Mouse (Mus musculus) embryonic facial prominence, embryonic 13.5 days (tissue): ENCODE results near the gene Hoxb5. TPM values are rescaled to one million over a fixed set of nuclear protein-coding genes. Genes with fewer than 3 reads are reported as not detected.

Experiments used
- ATAC-seq: fragments of 200-750 bp; cut with Nextera tagmentation; 2 replicates; pipeline ENCODE4 v1.8.0; 2017; ENCODE audit warnings: low read depth; ENCODE audit not compliant: insufficient number of reproducible peaks, insufficient read depth, low FRiP score, low TSS enrichment
- H3K27ac ChIP-seq: fragments of 300-500 bp; sonication (generic); 2 replicates; pipeline ENCODE4 v1.5.1; 2015; ENCODE audit warnings: moderate library complexity, mild to moderate bottlenecking, inconsistent platforms
- H3K27me3 ChIP-seq: fragments of 300-500 bp; sonication (generic); 2 replicates; pipeline ENCODE4 v1.6.1; 2015; ENCODE audit warnings: mild to moderate bottlenecking, inconsistent platforms
- H3K36me3 ChIP-seq: fragments of 300-500 bp; sonication (generic); 2 replicates; pipeline ENCODE4 v1.6.1; 2015; ENCODE audit warnings: mild to moderate bottlenecking, inconsistent platforms
- H3K4me1 ChIP-seq: fragments of 300-500 bp; sonication (generic); 2 replicates; pipeline ENCODE4 v1.6.1; 2015; ENCODE audit warnings: inconsistent platforms
- H3K4me2 ChIP-seq: fragments of 300-500 bp; sonication (generic); 2 replicates; pipeline ENCODE4 v1.6.1; 2015; ENCODE audit warnings: moderate library complexity, mild to moderate bottlenecking, inconsistent platforms
- H3K4me3 ChIP-seq: fragments of 300-500 bp; sonication (generic); 2 replicates; pipeline ENCODE4 v1.5.1; 2015; ENCODE audit warnings: mild to moderate bottlenecking, inconsistent platforms
- H3K9ac ChIP-seq: fragments of 300-500 bp; sonication (generic); 2 replicates; pipeline ENCODE4 v1.6.1; 2015; ENCODE audit warnings: mild to moderate bottlenecking, inconsistent platforms
- H3K9me3 ChIP-seq: fragments of 300-500 bp; sonication (generic); 2 replicates; pipeline ENCODE4 v1.6.1; 2016; ENCODE audit warnings: inconsistent platforms
- WGBS: fragments of 180-500 bp; shearing (Covaris S2); methylation state at CpG from one replicate; pipeline ENCODE4 v1.1.7; 2015; ENCODE audit warnings: mixed read lengths; 5-methylcytosine and 5-hydroxymethylcytosine counted together
- polyA plus RNA-seq: library from polyadenylated mRNA; unstranded; fragments of >200 nt; fragmentation: Nextera tagmentation; extraction: Ambion mirVana; gene quantifications from 2 replicates; pipeline ENCODE4 v1.2.1, GENCODE M21; 2015

The Hoxb5 gene
- polyA plus RNA-seq, 1 experiment from 2014 or later = 6.0 TPM

GRCm38 (mm10) chr11:96340698-96341365 lies 37.7 kb downstream of the Hoxb5 start:
- H3K27me3 ChIP-seq = peaks cover 100% of the 10 kb centered on the region
- no peak overlapping the region for H3K9ac ChIP-seq
- no peak overlapping the region for H3K4me3 ChIP-seq
- no peak for ATAC-seq
- no peak overlapping the region for H3K4me2 ChIP-seq
- WGBS = 0% methylated on average over 34 of the region's 36 CpGs
- no peak overlapping the region for H3K27ac ChIP-seq
- H3K9me3 ChIP-seq = no peaks in the 10 kb centered on the region
- H3K36me3 ChIP-seq = no peaks in the 10 kb centered on the region
- 0 out of 2 replicates have a peak, but pooled peaks cover 4% of the 10 kb centered on the region for H3K4me1 ChIP-seq

DNA sequence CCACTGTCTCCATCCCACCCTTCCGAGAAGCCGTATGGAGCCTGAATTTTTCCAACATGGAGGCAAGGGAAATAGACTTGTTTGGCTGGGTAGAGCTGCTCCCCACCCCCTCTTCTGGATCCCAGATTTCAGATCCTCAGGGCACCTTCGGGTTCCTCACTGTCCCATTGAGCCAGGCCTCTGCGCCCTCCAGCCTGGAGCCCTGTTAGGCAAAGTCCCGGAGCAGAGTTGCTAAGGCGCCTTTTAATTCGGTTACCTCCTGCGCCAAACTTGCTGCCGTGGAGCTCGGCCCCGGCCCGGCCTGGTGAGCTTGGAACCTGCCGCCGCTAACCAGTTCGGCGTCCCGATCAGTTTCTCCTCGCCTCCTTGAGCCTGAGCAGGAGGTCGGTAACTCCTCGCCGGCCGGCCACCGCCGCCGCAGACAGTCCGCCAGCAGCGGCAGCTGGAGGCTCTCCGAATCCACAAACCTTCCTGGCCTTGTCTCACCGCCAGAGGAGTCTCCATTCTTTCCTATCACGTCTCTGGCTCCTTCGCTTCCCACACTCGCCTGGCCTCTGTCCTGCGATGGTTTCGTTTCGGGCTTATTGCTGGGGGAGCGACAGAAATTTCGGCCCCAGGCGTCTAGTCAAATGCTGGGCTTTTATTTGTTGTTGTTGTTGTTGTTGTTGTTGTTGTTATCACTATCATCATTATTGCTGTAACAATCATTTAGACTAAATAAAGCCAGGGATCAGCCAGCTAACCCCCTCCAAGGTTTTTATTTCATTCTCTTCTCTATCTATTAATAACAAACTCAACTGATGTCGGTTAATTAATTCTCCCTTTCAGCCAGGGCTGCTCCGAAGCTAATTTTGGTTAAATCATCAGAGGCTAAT lies 38.8 kb downstream of the Hoxb5 start:
- Histone ChIP-seq H3K27ac (no peak overlapping the region), H3K36me3 (no peaks in the 10 kb centered on the region), H3K27me3 (peaks cover 100% of the 10 kb centered on the region), H3K4me2 (0 out of 2 replicates have a peak overlapping the region, but pooled peaks have one; percentile 5), H3K9me3 (no peaks in the 10 kb centered on the region), H3K4me1 (0 out of 2 replicates have a peak, but pooled peaks cover 4% of the 10 kb centered on the region), H3K9ac (no peak overlapping the region), H3K4me3 (no peak overlapping the region)
- WGBS = under 1% methylated on average over 40 of the region's 40 CpGs
- no peak for ATAC-seq

GRCm38 (mm10) chr11:96342576-96342930 lies 39.4 kb downstream of the Hoxb5 start:
- Histone ChIP-seq H3K9ac (no peak overlapping the region), H3K27ac (no peak overlapping the region), H3K36me3 (no peaks in the 10 kb centered on the region), H3K27me3 (peaks cover 98% of the 10 kb centered on the region), H3K9me3 (no peaks in the 10 kb centered on the region), H3K4me2 (no peak overlapping the region), H3K4me3 (no peak overlapping the region), H3K4me1 (0 out of 2 replicates have a peak, but pooled peaks cover 4% of the 10 kb centered on the region)
- 1% methylated on average over 4 of the region's 4 CpGs for WGBS
- no peak for ATAC-seq

GRCm38 (mm10) chr11:96343206-96343745 lies 40.1 kb downstream of the Hoxb5 start:
- ATAC-seq = no peak
- Histone ChIP-seq H3K9ac (no peak overlapping the region), H3K36me3 (no peaks in the 10 kb centered on the region), H3K9me3 (no peaks in the 10 kb centered on the region), H3K27ac (no peak overlapping the region), H3K27me3 (peaks cover 98% of the 10 kb centered on the region), H3K4me3 (no peak overlapping the region), H3K4me1 (0 out of 2 replicates have a peak, but pooled peaks cover 4% of the 10 kb centered on the region), H3K4me2 (no peak overlapping the region)
- 2% methylated on average over 2 of the region's 2 CpGs for WGBS

DNA sequence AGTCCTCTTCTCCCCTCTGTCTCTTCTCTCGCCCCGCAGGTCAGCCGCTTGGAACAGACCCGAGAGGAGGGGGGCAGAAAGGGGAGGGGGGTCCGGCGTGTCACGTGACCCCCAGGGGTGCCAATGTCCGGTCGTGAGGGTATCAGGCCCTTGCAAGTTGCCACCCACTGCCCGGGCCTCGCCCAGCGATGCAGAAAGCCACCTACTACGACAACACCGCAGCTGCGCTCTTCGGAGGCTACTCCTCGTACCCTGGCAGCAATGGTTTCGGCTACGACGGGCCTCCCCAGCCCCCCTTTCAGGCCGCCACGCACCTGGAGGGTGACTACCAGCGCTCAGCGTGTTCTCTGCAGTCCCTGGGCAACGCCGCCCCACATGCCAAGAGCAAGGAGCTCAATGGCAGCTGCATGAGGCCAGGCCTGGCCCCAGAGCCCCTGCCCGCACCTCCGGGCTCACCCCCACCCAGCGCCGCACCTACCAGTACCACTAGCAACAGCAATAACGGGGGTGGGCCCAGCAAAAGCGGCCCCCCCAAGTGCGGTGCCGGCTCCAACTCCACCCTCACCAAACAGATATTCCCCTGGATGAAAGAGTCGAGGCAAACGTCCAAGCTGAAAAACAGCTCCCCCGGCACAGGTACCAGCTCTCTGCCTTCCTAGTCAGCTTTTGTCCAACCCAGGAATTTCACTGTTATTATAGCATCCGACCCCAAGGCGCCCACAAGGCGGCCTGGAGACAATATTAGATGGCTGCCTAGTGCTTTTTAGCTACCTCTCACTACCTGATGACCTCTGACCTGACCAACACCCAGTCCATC lies 41.1 kb downstream of the Hoxb5 start:
- Histone ChIP-seq H3K4me1 (0 out of 2 replicates have a peak, but pooled peaks cover 4% of the 10 kb centered on the region), H3K27me3 (peaks cover 98% of the 10 kb centered on the region), H3K4me2 (no peak overlapping the region), H3K9ac (no peak overlapping the region), H3K9me3 (no peaks in the 10 kb centered on the region), H3K27ac (no peak overlapping the region), H3K36me3 (no peaks in the 10 kb centered on the region), H3K4me3 (no peak overlapping the region)
- no peak for ATAC-seq
- WGBS = 3% methylated on average over 40 of the region's 40 CpGs

GRCm38 (mm10) chr11:96344878-96345159 lies 41.7 kb downstream of the Hoxb5 start:
- Histone ChIP-seq H3K4me2 (no peak overlapping the region), H3K27me3 (peaks cover 98% of the 10 kb centered on the region), H3K36me3 (no peaks in the 10 kb centered on the region), H3K27ac (no peak overlapping the region), H3K9ac (no peak overlapping the region), H3K4me3 (no peak overlapping the region), H3K4me1 (0 out of 2 replicates have a peak, but pooled peaks cover 4% of the 10 kb centered on the region), H3K9me3 (no peaks in the 10 kb centered on the region)
- ATAC-seq = no peak
- WGBS = 2% methylated on average over 6 of the region's 6 CpGs

DNA sequence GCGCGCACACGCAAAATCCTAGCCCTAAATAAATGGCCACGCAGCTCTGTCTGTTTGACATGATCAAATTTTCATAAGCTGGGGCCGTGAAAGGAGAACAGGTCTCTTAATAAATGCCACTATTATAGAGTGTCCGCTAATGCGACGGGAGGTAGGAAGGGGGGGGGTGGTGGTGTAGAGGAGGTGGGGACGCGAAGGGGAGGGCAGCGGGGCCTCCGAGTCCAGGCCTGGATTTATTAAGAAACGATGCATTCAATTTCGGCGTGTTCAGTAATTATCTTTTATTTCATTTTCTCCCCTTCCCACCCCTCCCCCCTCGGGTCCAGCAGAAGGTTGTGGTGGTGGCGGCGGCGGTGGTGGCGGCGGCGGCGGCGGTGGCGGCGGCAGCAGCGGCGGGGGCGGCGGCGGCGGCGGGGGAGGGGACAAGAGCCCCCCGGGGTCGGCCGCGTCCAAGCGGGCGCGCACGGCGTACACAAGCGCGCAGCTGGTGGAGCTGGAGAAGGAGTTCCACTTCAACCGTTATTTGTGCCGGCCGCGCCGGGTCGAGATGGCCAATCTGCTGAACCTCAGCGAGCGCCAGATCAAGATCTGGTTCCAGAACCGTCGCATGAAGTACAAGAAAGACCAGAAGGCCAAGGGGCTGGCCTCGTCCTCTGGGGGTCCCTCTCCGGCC lies 42.2 kb downstream of the Hoxb5 start:
- no peak overlapping the region for H3K9ac ChIP-seq
- no peak for ATAC-seq
- WGBS = 1% methylated on average over 44 of the region's 56 CpGs

DNA sequence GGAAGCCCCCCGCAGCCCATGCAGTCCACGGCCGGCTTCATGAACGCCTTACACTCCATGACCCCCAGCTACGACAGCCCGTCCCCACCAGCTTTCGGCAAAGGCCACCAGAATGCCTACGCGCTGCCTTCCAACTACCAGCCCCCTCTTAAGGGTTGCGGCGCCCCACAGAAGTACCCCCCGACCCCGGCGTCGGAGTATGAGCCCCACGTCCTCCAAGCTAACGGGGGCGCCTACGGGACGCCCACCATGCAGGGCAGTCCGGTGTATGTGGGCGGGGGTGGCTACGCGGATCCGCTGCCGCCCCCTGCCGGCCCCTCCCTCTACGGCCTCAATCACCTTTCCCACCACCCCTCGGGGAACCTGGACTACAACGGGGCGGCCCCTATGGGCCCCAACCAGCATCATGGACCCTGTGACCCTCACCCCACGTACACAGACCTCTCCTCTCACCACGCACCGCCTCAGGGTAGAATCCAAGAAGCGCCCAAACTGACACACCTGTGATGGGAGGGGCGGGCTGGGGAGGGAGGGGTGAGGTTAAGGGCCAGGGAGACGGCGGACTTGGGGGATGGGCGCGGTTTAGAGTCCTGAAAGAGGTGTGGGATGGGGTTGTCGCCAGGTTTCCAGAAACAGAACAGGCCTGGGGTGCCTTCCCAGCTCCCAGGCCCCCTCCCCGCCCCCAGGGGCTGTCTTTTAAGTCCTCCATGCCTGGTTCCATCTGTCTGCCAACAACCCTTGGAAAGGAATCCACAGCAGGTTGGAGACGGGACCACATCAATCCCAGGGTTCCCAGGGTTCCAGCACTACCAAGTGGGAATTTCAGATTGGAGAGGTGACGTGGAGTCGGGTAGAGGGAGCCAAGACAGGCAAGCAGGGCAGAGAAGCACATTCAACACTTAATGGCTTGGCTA lies 43.0 kb downstream of the Hoxb5 start:
- H3K36me3 ChIP-seq = no peaks in the 10 kb centered on the region
- H3K4me1 ChIP-seq = 0 out of 2 replicates have a peak, but pooled peaks cover 4% of the 10 kb centered on the region
- H3K9me3 ChIP-seq = no peaks in the 10 kb centered on the region
- H3K4me2 ChIP-seq = no peak overlapping the region
- 0 out of 2 replicates have a peak overlapping the region, but pooled peaks have one; percentile 10 for H3K4me3 ChIP-seq
- no peak overlapping the region for H3K27ac ChIP-seq
- WGBS = 2% methylated on average over 45 of the region's 45 CpGs
- H3K9ac ChIP-seq = no peak overlapping the region
- ATAC-seq = no peak
- peaks cover 98% of the 10 kb centered on the region for H3K27me3 ChIP-seq

More for the DNA sequence above, 42.2 kb downstream of the Hoxb5 start:
- H3K4me2 ChIP-seq = peak overlapping the region; percentile 30; the same call in 1 of the 2 replicates
- 0 out of 2 replicates have a peak, but pooled peaks cover 4% of the 10 kb centered on the region for H3K4me1 ChIP-seq
- H3K27me3 ChIP-seq = peaks cover 98% of the 10 kb centered on the region
- no peaks in the 10 kb centered on the region for H3K9me3 ChIP-seq
- peak overlapping the region; percentile 10; the same call in 1 of the 2 replicates for H3K4me3 ChIP-seq
- no peaks in the 10 kb centered on the region for H3K36me3 ChIP-seq
- H3K27ac ChIP-seq = no peak overlapping the region

- H3K4me3 ChIP-seq = no peak overlapping the region
- H3K9ac ChIP-seq = no peak overlapping the region
- peaks cover 98% of the 10 kb centered on the region for H3K27me3 ChIP-seq
- no peak overlapping the region for H3K27ac ChIP-seq
- no peak overlapping the region for H3K4me2 ChIP-seq
- ATAC-seq = no peak
- H3K36me3 ChIP-seq = no peaks in the 10 kb centered on the region
- H3K4me1 ChIP-seq = 0 out of 2 replicates have a peak, but pooled peaks cover 4% of the 10 kb centered on the region
- H3K9me3 ChIP-seq = no peaks in the 10 kb centered on the region
- 7% methylated on average over 5 of the region's 5 CpGs for WGBS
These were observed 43.9 kb downstream of the Hoxb5 start for GRCm38 (mm10) chr11:96346916-96347520.

DNA sequence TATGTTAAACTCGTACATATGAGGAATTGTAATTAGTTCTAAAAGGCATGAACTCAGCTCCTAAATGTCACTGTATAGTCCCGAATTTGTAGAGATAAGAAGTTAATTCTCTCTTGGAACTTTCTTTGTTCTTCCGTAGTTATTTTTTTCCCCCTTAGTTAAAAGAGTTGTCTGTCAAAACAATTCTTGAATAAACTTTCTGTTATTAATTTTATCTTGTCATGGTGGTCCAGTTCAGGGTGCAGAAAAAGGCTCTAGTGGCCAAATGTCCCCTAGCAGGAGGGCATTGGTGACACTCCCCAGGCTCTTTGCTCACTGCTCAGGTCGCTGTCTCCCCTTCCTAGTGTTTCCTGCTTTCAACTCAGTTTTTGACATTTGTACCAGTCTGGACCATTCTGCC lies 44.6 kb downstream of the Hoxb5 start:
- Histone ChIP-seq H3K27ac (no peak overlapping the region), H3K4me3 (no peak overlapping the region)

More for the DNA sequence above, 44.6 kb downstream of the Hoxb5 start:
- Histone ChIP-seq H3K4me2 (no peak overlapping the region), H3K36me3 (no peaks in the 10 kb centered on the region), H3K9me3 (no peaks in the 10 kb centered on the region), H3K9ac (no peak overlapping the region), H3K4me1 (peaks cover 4% of the 10 kb centered on the region; the same call in 1 of the 2 replicates), H3K27me3 (peaks cover 98% of the 10 kb centered on the region)
- 7% methylated on average over 4 of the region's 4 CpGs for WGBS
- ATAC-seq = no peak
